Mouse (Mus musculus): Measurements from ENCODE around the gene Chsy1. TPM values are rescaled to one million over a fixed set of nuclear protein-coding genes. Genes with fewer than 3 reads are reported as not detected.

The Chsy1 gene
- polyA plus RNA-seq, 1 experiment from 2014 or later: 6.1 TPM

GRCm38 (mm10) chr7:66165036-66165798, 55.9 kb downstream of the Chsy1 start:
- Histone ChIP-seq H3K27ac (replicated peaks) (peak overlapping the region; percentile 45; the same call in 1 of the 2 replicates), H3K27me3 (ENCODE audit: control insufficient read depth, insufficient read depth, low read length) (no peaks in the 10 kb centered on the region), H3K36me3 (ENCODE audit: control insufficient read depth, insufficient read depth, low read length) (no peaks in the 10 kb centered on the region), H3K4me3 (ENCODE audit: low read depth, low read length) (no peak overlapping the region), H3K9ac (ENCODE audit: low read length) (no peak overlapping the region), H3K9me3 (ENCODE audit: control insufficient read depth, low read length) (no peaks in the 10 kb centered on the region), H3K4me1 (replicated peaks; ENCODE audit: control insufficient read depth, insufficient read depth) (no peaks in the 10 kb centered on the region), H3K4me2 (replicated peaks; ENCODE audit: low read depth) (no peak overlapping the region)
- peak; percentile 29; the same call in 1 of the 2 replicates for ATAC-seq (ENCODE audit: low FRiP score, low TSS enrichment)
- no peak for TF ChIP-seq EP300 (optimal IDR thresholded peaks at IDR 0.05)
- no peak for TF ChIP-seq CTCF (IDR thresholded peaks at IDR 0.05; ENCODE audit: low read depth)
- WGBS: 31% methylated on average over 5 of the region's 5 CpGs
- no peak for DNase-seq (ENCODE audit: low spot score)

- Histone ChIP-seq H3K4me3 (ENCODE audit: low read depth, low read length) (no peak overlapping the region), H3K27ac (replicated peaks) (no peak overlapping the region), H3K27me3 (ENCODE audit: control insufficient read depth, insufficient read depth, low read length) (no peaks in the 10 kb centered on the region), H3K9me3 (ENCODE audit: control insufficient read depth, low read length) (no peaks in the 10 kb centered on the region), H3K36me3 (ENCODE audit: control insufficient read depth, insufficient read depth, low read length) (peaks cover 11% of the 10 kb centered on the region), H3K4me2 (replicated peaks; ENCODE audit: low read depth) (no peak overlapping the region), H3K4me1 (replicated peaks; ENCODE audit: control insufficient read depth, insufficient read depth) (no peaks in the 10 kb centered on the region), H3K9ac (ENCODE audit: low read length) (no peak overlapping the region)
- DNase-seq (ENCODE audit: low spot score) (no peak), ATAC-seq (ENCODE audit: low FRiP score, low TSS enrichment) (no peak)
- TF ChIP-seq CTCF (IDR thresholded peaks at IDR 0.05; ENCODE audit: low read depth) (no peak), EP300 (optimal IDR thresholded peaks at IDR 0.05) (no peak)
- WGBS: 83% methylated on average over 7 of the region's 7 CpGs
Measured at GRCm38 (mm10) chr7:66168877-66169276, 59.6 kb downstream of the Chsy1 start.

GRCm38 (mm10) chr7:66169476-66169875, 60.2 kb downstream of the Chsy1 start:
- WGBS: 75% methylated on average over 6 of the region's 6 CpGs
- no peak for DNase-seq (ENCODE audit: low spot score)
- TF ChIP-seq EP300 (optimal IDR thresholded peaks at IDR 0.05): no peak
- no peak for TF ChIP-seq CTCF (IDR thresholded peaks at IDR 0.05; ENCODE audit: low read depth)

GRCm38 (mm10) chr7:66170802-66171505, 61.6 kb downstream of the Chsy1 start:
- no peaks in the 10 kb centered on the region for H3K9me3 ChIP-seq (ENCODE audit: control insufficient read depth, low read length)
- H3K27me3 ChIP-seq (ENCODE audit: control insufficient read depth, insufficient read depth, low read length): no peaks in the 10 kb centered on the region
- H3K4me3 ChIP-seq (ENCODE audit: low read depth, low read length): no peak overlapping the region
- TF ChIP-seq CTCF (IDR thresholded peaks at IDR 0.05; ENCODE audit: low read depth): no peak
- TF ChIP-seq EP300 (optimal IDR thresholded peaks at IDR 0.05): no peak
- no peak overlapping the region for H3K9ac ChIP-seq (ENCODE audit: low read length)
- DNase-seq (ENCODE audit: low spot score) (no peak), ATAC-seq (ENCODE audit: low FRiP score, low TSS enrichment) (no peak)
- no peaks in the 10 kb centered on the region for H3K4me1 ChIP-seq (replicated peaks; ENCODE audit: control insufficient read depth, insufficient read depth)
- H3K36me3 ChIP-seq (ENCODE audit: control insufficient read depth, insufficient read depth, low read length): peaks cover 12% of the 10 kb centered on the region
- 95% methylated on average over 27 of the region's 27 CpGs for WGBS
- H3K4me2 ChIP-seq (replicated peaks; ENCODE audit: low read depth): no peak overlapping the region
- H3K27ac ChIP-seq (replicated peaks): no peak overlapping the region

More at GRCm38 (mm10) chr7:66169476-66169875, 60.2 kb downstream of the Chsy1 start:
- H3K4me1 ChIP-seq (replicated peaks; ENCODE audit: control insufficient read depth, insufficient read depth): no peaks in the 10 kb centered on the region
- no peaks in the 10 kb centered on the region for H3K9me3 ChIP-seq (ENCODE audit: control insufficient read depth, low read length)
- H3K36me3 ChIP-seq (ENCODE audit: control insufficient read depth, insufficient read depth, low read length): peaks cover 12% of the 10 kb centered on the region
- H3K4me2 ChIP-seq (replicated peaks; ENCODE audit: low read depth): no peak overlapping the region
- H3K9ac ChIP-seq (ENCODE audit: low read length): no peak overlapping the region
- ATAC-seq (ENCODE audit: low FRiP score, low TSS enrichment): no peak
- no peaks in the 10 kb centered on the region for H3K27me3 ChIP-seq (ENCODE audit: control insufficient read depth, insufficient read depth, low read length)
- H3K4me3 ChIP-seq (ENCODE audit: low read depth, low read length): no peak overlapping the region
- H3K27ac ChIP-seq (replicated peaks): no peak overlapping the region

GRCm38 (mm10) chr7:66175738-66176137, 66.4 kb downstream of the Chsy1 start:
- ATAC-seq (ENCODE audit: low FRiP score, low TSS enrichment) (no peak), DNase-seq (ENCODE audit: low spot score) (no peak)
- no peak overlapping the region for H3K4me2 ChIP-seq (replicated peaks; ENCODE audit: low read depth)
- no peaks in the 10 kb centered on the region for H3K4me1 ChIP-seq (replicated peaks; ENCODE audit: control insufficient read depth, insufficient read depth)
- no peak overlapping the region for H3K4me3 ChIP-seq (ENCODE audit: low read depth, low read length)
- peaks cover 12% of the 10 kb centered on the region for H3K36me3 ChIP-seq (ENCODE audit: control insufficient read depth, insufficient read depth, low read length)
- no peaks in the 10 kb centered on the region for H3K9me3 ChIP-seq (ENCODE audit: control insufficient read depth, low read length)
- 85% methylated on average over 6 of the region's 6 CpGs for WGBS
- no peak overlapping the region for H3K9ac ChIP-seq (ENCODE audit: low read length)
- TF ChIP-seq CTCF (IDR thresholded peaks at IDR 0.05; ENCODE audit: low read depth) (no peak), EP300 (optimal IDR thresholded peaks at IDR 0.05) (no peak)
- no peak overlapping the region for H3K27ac ChIP-seq (replicated peaks)
- H3K27me3 ChIP-seq (ENCODE audit: control insufficient read depth, insufficient read depth, low read length): no peaks in the 10 kb centered on the region

- Histone ChIP-seq H3K27me3 (ENCODE audit: control insufficient read depth, insufficient read depth, low read length) (no peaks in the 10 kb centered on the region), H3K9ac (ENCODE audit: low read length) (no peak overlapping the region), H3K4me2 (replicated peaks; ENCODE audit: low read depth) (no peak overlapping the region), H3K36me3 (ENCODE audit: control insufficient read depth, insufficient read depth, low read length) (peaks cover 9% of the 10 kb centered on the region), H3K4me1 (replicated peaks; ENCODE audit: control insufficient read depth, insufficient read depth) (no peaks in the 10 kb centered on the region), H3K4me3 (ENCODE audit: low read depth, low read length) (no peak overlapping the region), H3K9me3 (ENCODE audit: control insufficient read depth, low read length) (no peaks in the 10 kb centered on the region), H3K27ac (replicated peaks) (no peak overlapping the region)
- 92% methylated on average over 4 of the region's 4 CpGs for WGBS
- DNase-seq (ENCODE audit: low spot score) (no peak), ATAC-seq (ENCODE audit: low FRiP score, low TSS enrichment) (no peak)
- TF ChIP-seq CTCF (IDR thresholded peaks at IDR 0.05; ENCODE audit: low read depth): no peak
- no peak for TF ChIP-seq EP300 (optimal IDR thresholded peaks at IDR 0.05)
Measured at GRCm38 (mm10) chr7:66176256-66176655, 66.9 kb downstream of the Chsy1 start.

Measured in stomach, postnatal 0 days (tissue).